In genomic region chr11:6029790-6030189, GRCm38 (mm10) we compare ENCODE assay signal across 8 mouse cellular contexts.
"Had no signal": no experiment of that assay in that cellular context is flagged by ENCODE, and none has a peak within 500 bp of the region (broad histone marks: within the 10 kb centered on the region; RNA-seq: fewer than 3 reads in every experiment).

No protein-coding gene starts in this region.

- H3K4me2 ChIP-seq: limb, embryonic 13.5 days; midbrain, embryonic 12.5 days; neural tube, embryonic 15.5 days had no signal

- H3K9me3 ChIP-seq: limb, embryonic 13.5 days; midbrain, embryonic 12.5 days; neural tube, embryonic 15.5 days had no signal

- H3K4me3 ChIP-seq: limb, embryonic 13.5 days; midbrain, embryonic 12.5 days; neural tube, embryonic 15.5 days had no signal

- H3K27me3 ChIP-seq: limb, embryonic 13.5 days; neural tube, embryonic 15.5 days had no signal

- H3K36me3 ChIP-seq: limb, embryonic 13.5 days; midbrain, embryonic 12.5 days had no signal

- H3K9ac ChIP-seq: limb, embryonic 13.5 days; liver, embryonic 14.5 days; midbrain, embryonic 12.5 days; neural tube, embryonic 15.5 days had no signal

- DNase-seq: kidney, postnatal 36 days; left cerebral cortex, postnatal 4 days; lung, adult 18-20 months had no signal

- H3K4me1 ChIP-seq: limb, embryonic 13.5 days had no signal

- H3K27ac ChIP-seq: limb, embryonic 13.5 days; liver, embryonic 14.5 days; midbrain, embryonic 12.5 days; stomach, postnatal 0 days had no signal
